Mouse (Mus musculus): Measurements from ENCODE around the gene Hoxb9.

DNA sequence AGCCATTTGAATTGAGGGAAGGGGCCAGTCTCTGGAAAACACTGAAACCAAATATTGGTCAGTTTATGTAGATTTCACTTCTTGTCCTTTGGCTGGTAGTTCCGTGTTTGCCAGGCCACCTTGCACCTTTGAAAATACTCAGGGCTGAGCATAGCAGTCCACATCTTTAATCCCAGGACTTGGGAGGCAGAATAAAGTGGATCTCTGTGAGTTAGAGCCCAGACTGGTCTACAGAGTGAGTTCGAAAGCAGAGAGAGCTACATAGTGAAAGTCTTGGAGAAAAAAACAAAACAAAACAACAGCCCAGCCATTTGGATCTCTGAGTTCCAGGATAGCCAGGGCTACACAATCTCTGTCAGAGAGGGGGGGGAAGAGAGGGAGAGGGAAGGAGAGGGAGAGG lies 14.1 kb upstream of the Hoxb9 start:
- TF ChIP-seq CTCF (IDR thresholded peaks at IDR 0.05; ENCODE audit: borderline replicate concordance, insufficient read depth, low read length) (no peak), POLR2A (IDR thresholded peaks at IDR 0.05; ENCODE audit: low read depth, low read length) (no peak)

Measured in embryonic fibroblast, embryonic 13.5 days (primary cell).